Mouse (Mus musculus): ENCODE data around the gene 9330182L06Rik.

The 9330182L06Rik gene

GRCm38 (mm10) chr5:9265586-9266279, at the start of gene 9330182L06Rik:
Gene 9330182L06Rik (plus strand): TSS chr5:9266118.
- in situ Hi-C loops (cut with MboI, MseI), result no loop called here

DNA sequence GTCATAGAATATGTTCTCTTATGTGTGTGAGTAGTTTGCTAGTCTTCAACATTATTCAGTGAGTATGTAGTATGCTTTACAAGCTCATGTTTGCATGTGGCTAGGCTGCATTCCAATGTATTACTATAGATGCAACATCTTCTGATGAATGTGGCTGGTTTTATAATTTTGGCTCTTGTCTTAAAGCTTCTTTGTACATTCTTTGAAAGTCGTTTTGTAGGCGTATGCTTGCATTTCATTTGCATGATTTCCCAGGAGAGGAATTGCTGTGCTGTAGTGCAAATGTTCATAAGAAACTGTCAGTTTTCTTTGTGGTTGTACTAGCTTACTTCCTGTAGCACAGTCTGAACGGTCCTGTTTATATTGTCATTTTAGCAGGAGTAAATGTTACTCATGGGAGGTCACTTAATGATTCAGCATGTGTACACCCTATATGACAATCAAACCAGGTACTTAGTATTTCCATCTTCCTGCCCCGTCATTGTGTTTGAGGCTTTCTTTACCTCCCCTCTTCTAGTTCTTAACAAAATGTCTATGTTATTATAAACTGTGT, 38.4 kb upstream of the 9330182L06Rik start:
- in situ Hi-C loops (cut with MboI, MseI), result loop anchor here (10.0 kb wide), 1 partner anchor 517 kb away; no protein-coding TSS in a partner anchor

- in situ Hi-C loops (cut with MboI, MseI), result no loop called here
These were observed 1.6 kb upstream of the 9330182L06Rik start for GRCm38 (mm10) chr5:9264361-9264760.

- in situ Hi-C loops (cut with MboI, MseI), result no loop called here
These were observed 484 bp downstream of the 9330182L06Rik start for GRCm38 (mm10) chr5:9266280-9266923.

DNA sequence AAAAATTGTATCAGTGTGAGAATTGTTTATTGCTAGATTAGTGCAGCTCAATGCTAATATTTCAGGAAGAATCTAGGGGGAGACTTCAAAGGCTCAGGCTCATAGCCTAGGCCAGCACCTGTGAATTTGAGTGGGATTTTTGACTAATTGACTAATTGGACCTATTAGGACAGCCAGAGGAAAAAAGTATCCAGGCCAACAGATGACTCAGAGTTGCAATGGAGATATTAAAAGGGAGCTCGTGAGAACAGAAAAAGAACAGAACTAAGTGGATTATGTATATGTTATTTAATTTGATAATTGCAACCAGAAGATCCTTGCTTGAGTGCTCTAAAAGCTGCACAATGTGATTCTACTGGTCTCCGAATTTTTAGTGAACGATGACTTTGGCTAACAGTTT, 3.7 kb downstream of the 9330182L06Rik start:
- in situ Hi-C loops (cut with MboI, MseI), result no loop called here

DNA sequence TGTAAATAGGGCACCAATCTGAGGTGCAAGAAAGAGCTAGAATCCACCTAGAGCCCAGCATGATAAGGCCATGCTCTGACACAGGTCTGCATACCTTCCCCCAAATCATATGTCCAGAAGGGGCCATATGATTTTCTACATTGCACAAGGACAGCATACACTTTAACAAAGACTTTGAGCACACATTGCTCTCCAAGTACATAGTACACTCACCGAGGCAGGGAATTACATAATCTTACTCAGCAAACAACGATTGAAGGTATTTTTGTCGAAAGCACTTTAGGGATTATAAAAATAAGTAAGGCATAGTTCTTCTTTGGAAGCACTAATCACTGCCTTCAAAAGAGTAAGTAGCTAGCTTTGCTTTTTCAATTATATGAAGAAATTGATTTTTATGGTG, 7.1 kb downstream of the 9330182L06Rik start:
- in situ Hi-C loops (cut with MboI, MseI), result no loop called here

GRCm38 (mm10) chr5:9295777-9296549, 30.0 kb downstream of the 9330182L06Rik start:
- in situ Hi-C loops (cut with MboI, MseI), result loop anchor here (10.0 kb wide), 1 partner anchor 139 kb away; no protein-coding TSS in a partner anchor

DNA sequence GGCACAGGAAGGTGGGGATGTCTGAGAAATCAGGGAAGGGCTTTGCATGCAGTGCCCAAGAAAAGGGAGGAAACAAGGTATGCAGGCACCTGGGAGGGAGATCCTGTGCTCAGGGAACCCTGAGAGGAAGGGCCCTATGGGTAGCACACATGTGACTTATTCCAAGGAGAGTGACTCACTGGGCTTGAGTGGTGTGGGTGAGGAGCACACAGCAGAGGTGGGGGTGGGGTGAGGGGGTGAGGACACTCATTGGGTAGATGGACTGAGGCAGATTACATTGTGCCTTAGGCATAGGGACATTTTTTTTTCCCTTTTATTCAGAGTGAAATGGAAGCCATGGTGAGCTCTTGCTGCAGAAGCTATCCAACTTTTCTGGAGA, 30.6 kb downstream of the 9330182L06Rik start:
- in situ Hi-C loops (cut with MboI, MseI), result loop anchor here (10.0 kb wide), 1 partner anchor 138 kb away; no protein-coding TSS in a partner anchor

GRCm38 (mm10) chr5:9326863-9327262, 60.9 kb downstream of the 9330182L06Rik start:
- in situ Hi-C loops (cut with MboI, MseI), result no loop called here

GRCm38 (mm10) chr5:9327528-9327927, 61.6 kb downstream of the 9330182L06Rik start:
- in situ Hi-C loops (cut with MboI, MseI), result no loop called here

DNA sequence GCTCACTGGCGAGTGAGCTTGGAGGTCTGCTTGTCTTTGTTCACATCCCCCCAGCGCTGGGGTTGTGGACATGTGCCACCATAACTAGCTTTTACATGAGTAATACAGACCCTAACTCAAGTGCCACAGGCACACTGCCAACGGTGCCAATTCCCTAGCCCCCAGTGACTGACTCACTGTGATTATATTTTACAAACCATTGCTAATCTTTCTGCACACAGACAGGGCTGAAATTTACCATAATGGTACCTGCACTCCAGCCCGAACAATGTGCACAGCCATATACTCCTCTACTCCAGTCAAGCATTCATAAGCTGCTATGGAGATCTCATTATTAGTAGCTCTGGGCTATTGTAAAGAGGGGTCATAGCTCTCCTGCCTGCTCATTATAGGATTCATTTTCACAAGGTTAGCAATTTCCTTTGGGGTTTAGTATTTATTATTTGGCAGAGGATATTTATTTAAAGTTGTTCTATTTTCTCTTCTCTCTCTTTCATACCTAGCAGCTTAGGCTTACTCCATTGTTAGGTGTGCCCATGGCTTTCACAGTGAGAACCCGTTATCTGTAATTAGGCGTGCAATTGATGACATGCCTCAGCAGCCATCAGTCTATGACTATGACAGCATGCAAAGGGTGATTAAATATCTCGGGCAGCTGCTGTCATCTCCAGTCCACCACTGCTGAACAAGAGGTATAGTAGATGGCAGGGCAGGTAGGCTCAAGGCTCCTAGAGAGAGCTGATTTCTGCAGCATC, 73.0 kb downstream of the 9330182L06Rik start:
- in situ Hi-C loops (cut with MboI, MseI), result no loop called here

DNA sequence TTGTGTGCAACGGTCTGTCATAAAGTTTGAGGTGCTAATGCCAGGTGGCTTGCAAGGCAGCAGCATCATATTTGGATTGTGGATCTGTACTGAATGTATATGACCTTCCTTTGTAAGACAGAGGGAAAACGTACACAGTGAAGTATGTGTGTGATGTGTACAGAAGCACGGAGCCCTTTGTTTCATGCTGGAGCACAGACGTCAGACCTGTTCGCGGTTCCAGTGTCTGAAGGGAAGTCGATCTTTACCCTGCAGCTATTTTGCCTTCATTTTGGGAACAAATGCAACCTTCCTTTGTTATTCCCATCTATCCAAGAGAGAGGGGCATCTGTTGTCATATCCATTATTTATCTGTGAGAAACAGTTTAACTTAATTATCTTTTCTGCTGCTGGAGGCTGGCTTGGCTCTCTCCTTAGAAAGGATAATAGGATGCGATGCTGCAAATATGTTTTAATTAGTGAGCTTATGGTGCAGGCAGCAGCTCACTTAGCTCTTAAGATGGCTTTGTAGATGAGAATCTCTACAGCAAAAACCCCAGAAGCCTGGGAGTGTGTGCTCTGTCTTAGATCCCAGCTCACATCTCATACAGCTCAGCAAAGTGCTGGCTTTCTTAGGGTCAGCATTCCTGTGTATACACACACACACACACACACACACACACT, 73.7 kb downstream of the 9330182L06Rik start:
- in situ Hi-C loops (cut with MboI, MseI), result no loop called here

DNA sequence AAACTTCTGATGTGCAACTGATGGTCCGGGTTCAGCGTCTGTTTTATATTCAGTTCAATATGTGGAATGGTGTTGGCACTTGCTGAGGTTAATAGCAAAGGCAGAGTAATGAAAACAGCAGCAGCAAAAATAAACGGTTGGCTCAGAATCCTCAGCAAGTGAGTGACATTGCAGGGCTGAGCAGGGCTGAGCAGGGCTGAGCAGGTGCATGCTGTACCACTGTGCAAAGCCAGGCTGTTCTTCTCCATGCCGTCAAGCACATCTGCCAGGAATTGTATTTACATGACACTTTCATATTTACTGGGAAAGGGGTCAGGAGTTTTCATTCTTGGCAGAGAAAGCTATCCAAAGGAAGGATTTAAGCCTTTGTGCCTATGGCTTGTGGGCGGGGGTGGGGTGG, 78.7 kb downstream of the 9330182L06Rik start:
- in situ Hi-C loops (cut with MboI, MseI), result no loop called here

DNA sequence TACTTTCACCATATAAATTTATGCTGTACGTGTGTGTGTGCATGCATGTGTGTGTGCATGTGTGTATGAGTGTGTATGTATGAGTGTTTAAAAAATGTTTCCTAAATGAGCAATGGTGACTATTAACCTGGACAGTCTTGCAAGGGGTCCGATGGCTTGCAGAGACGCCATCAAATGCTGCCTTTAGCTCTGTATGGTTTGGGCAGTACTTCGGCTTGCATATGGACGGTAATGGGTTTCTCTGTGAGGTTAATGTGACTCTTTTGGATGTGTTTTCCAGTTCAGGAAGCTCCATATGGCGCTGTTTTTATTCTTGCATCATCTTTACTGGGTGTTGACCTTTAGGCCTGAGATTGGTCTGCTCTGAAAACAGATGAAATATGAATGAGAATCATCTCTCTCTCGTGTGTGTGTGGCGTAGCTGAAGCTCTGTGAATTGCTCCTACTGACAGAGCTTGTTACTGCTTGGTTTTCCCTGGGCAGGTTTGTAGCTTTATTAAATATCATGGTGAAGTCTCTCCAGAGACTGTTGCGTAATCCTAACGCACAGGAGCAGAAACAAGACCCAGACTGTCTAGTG, 79.2 kb downstream of the 9330182L06Rik start:
- in situ Hi-C loops (cut with MboI, MseI), result no loop called here

- in situ Hi-C loops (cut with MboI, MseI), result no loop called here
These were observed 79.7 kb downstream of the 9330182L06Rik start for GRCm38 (mm10) chr5:9345625-9346024.

DNA sequence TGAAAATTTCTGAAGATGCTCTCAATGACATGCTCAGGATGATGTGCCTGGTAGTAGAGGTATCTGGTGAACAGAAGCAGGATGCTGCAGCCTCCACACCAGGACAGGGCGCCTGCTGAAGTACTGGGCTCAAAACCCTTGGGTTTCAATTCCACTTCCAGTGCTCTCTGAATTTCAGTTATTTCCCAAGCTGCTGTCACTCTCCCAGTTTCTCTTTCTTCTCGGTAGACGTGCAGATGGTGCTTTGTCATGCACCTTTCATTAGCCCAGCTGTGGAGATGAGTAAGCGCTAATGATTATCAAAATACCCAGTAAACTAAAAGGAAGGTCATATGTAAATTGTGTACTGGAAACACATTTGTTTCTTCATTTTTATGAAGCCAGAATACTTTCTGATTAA, 80.6 kb downstream of the 9330182L06Rik start:
- in situ Hi-C loops (cut with MboI, MseI), result no loop called here

DNA sequence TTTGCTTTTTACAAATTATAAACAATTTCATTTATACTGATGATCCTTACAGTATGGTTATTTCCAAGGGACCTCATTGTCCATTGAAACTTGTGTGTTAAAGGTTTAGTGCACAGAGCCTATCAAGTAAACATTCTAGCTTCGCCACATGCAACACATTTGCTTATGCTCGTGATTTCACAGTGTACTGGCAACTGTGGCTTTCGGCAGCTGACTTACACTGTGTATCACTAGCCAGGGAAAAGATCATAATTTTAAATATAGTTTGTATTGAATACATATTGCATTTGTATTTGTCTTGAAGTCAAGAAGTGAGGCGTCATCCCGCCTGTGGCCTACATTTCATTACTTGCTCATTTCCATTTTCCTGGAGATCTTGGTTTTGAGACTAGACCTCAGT, 86.2 kb downstream of the 9330182L06Rik start:
- in situ Hi-C loops (cut with MboI, MseI), result no loop called here

DNA sequence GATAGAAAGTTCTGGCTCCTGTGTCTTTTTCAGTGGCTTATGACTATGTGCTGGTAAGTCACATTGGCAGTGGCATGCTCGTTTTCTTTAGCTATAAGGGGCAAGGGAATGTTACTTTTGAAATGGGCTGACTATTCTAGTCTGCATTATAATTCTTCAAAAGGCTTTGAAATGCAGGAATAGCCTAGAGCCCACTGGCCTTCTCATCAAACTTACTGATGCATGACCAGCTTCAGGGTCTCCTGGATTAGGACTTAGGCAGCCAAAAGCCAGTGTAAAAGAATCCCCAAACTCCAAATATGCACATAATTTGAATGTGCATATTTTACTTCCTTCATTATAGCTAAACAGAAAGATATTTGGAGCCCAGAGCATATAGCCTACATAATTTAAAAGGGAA, 86.7 kb downstream of the 9330182L06Rik start:
- in situ Hi-C loops (cut with MboI, MseI), result no loop called here

GRCm38 (mm10) chr5:9354257-9354656, 88.3 kb downstream of the 9330182L06Rik start:
- in situ Hi-C loops (cut with MboI, MseI), result no loop called here

GRCm38 (mm10) chr5:9358076-9358475, 92.2 kb downstream of the 9330182L06Rik start:
- in situ Hi-C loops (cut with MboI, MseI), result no loop called here

Data from regulatory T cell (primary cell).